Comparison of ENCODE assay signal across 46 mouse cellular contexts in the genomic region with DNA sequence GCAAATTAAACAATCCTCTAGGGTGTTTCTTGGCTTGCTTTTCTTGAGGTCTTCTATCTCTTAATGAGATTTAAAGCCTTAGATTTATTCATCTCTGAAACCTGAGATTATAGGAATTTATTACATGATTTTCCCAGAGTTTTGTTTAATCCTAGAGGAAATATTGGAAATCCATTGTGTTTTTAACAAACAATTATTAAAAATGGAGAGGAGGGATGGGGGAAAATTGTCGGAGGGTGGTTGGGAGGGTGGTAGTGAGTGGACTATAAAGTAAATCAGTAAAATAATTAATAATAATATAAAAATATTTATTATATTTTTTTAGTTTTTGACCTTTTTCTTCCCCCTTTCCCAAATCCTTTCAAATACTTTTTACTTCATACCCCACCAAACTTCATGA. TPM values are rescaled to one million over a fixed set of nuclear protein-coding genes. Genes with fewer than 3 reads are reported as not detected.
"Had no signal": no experiment of that assay in that cellular context is flagged by ENCODE, and none has a peak within 500 bp of the region (broad histone marks: within the 10 kb centered on the region; RNA-seq: fewer than 3 reads in every experiment).

A gene (minus strand): TSS at position 101 of the 400 bp plus-strand sequence.

- H3K27me3 ChIP-seq: limb, embryonic 12.5 days; limb, embryonic 13.5 days; limb, embryonic 15.5 days; liver, embryonic 12.5 days; liver, embryonic 13.5 days; liver, embryonic 15.5 days; lung, embryonic 15.5 days; megakaryocyte, embryonic 14.5 days; midbrain, embryonic 12.5 days; midbrain, embryonic 13.5 days; midbrain, embryonic 15.5 days; neural tube, embryonic 12.5 days had no signal

- H3K4me3 ChIP-seq: limb, embryonic 10.5 days; limb, embryonic 12.5 days; limb, embryonic 13.5 days; limb, embryonic 15.5 days; liver, embryonic 12.5 days; liver, embryonic 13.5 days; liver, embryonic 15.5 days; lung, embryonic 15.5 days; megakaryocyte, embryonic 14.5 days; midbrain, embryonic 10.5 days; midbrain, embryonic 12.5 days; midbrain, embryonic 13.5 days; midbrain, embryonic 15.5 days; myocyte; neural tube, embryonic 12.5 days had no signal

- ATAC-seq: liver, embryonic 12.5 days; liver, postnatal 0 days; lung, postnatal 0 days; midbrain, embryonic 13.5 days; midbrain, embryonic 15.5 days; midbrain, embryonic 16.5 days had no signal

- H3K4me1 ChIP-seq: limb, embryonic 10.5 days; limb, embryonic 12.5 days; limb, embryonic 13.5 days; limb, embryonic 15.5 days; liver, embryonic 12.5 days; liver, embryonic 13.5 days; liver, embryonic 15.5 days; lung, embryonic 15.5 days; midbrain, embryonic 10.5 days; midbrain, embryonic 12.5 days; midbrain, embryonic 13.5 days; midbrain, embryonic 15.5 days; neural tube, embryonic 12.5 days had no signal

- H3K9me3 ChIP-seq: limb, embryonic 10.5 days; limb, embryonic 12.5 days; limb, embryonic 13.5 days; limb, embryonic 15.5 days; liver, embryonic 12.5 days; liver, embryonic 13.5 days; liver, embryonic 15.5 days; lung, embryonic 15.5 days; megakaryocyte, embryonic 14.5 days; midbrain, embryonic 10.5 days; midbrain, embryonic 12.5 days; midbrain, embryonic 15.5 days had no signal

- H3K4me2 ChIP-seq: limb, embryonic 12.5 days; limb, embryonic 13.5 days; limb, embryonic 15.5 days; liver, embryonic 11.5 days; liver, embryonic 12.5 days; liver, embryonic 13.5 days; liver, embryonic 15.5 days; lung, embryonic 14.5 days; lung, embryonic 15.5 days; midbrain, embryonic 11.5 days; midbrain, embryonic 12.5 days; midbrain, embryonic 13.5 days; midbrain, embryonic 15.5 days; neural tube, embryonic 12.5 days had no signal

- H3K27ac ChIP-seq: limb, embryonic 10.5 days; limb, embryonic 12.5 days; limb, embryonic 13.5 days; limb, embryonic 15.5 days; liver, embryonic 12.5 days; liver, embryonic 13.5 days; liver, embryonic 14.5 days; liver, embryonic 15.5 days; lung, embryonic 15.5 days; macrophage; midbrain, embryonic 10.5 days; midbrain, embryonic 12.5 days; midbrain, embryonic 13.5 days; midbrain, embryonic 15.5 days; neural tube, embryonic 12.5 days had no signal

- DNase-seq: left cerebral cortex, postnatal 4 days; liver; liver, embryonic 13.5 days; liver, postnatal 0 days; lung, adult 18-20 months; lung, adult 2 months; lung, embryonic 14.5 days; lung, postnatal 10 days; lung, postnatal 14 days; lung, postnatal 36 days; lung, postnatal 4 days; midbrain, embryonic 14.5 days had no signal

- H3K9ac ChIP-seq: limb, embryonic 12.5 days; limb, embryonic 13.5 days; limb, embryonic 15.5 days; liver, embryonic 12.5 days; liver, embryonic 13.5 days; liver, embryonic 14.5 days; liver, embryonic 15.5 days; liver, postnatal 0 days; lung, embryonic 14.5 days; lung, embryonic 15.5 days; midbrain, embryonic 12.5 days; midbrain, embryonic 13.5 days; midbrain, embryonic 15.5 days; neural tube, embryonic 12.5 days had no signal

- H3K36me3 ChIP-seq: limb, embryonic 10.5 days; limb, embryonic 12.5 days; limb, embryonic 13.5 days; limb, embryonic 15.5 days; liver, embryonic 12.5 days; liver, embryonic 13.5 days; liver, embryonic 15.5 days; lung, embryonic 15.5 days; midbrain, embryonic 10.5 days; midbrain, embryonic 12.5 days; midbrain, embryonic 13.5 days; midbrain, embryonic 15.5 days; neural tube, embryonic 12.5 days had no signal

RNA-seq across cellular contexts. Expression of the gene that starts here (rescaled TPM):
- total RNA-seq: left cerebral cortex, postnatal 10 days; left cerebral cortex, postnatal 14 days; left cerebral cortex, postnatal 25 days; left cerebral cortex, postnatal 36 days; left cerebral cortex, postnatal 4 days; liver, adult 2 months; megakaryocyte progenitor cell, adult 5-6 weeks; megakaryocyte-erythroid progenitor cell, adult 5-6 weeks; midbrain, postnatal 0 days; monocyte, adult 5-6 weeks had no signal
- polyA plus RNA-seq: limb, embryonic 10.5 days; limb, embryonic 11.5 days; limb, embryonic 12.5 days; limb, embryonic 13.5 days; limb, embryonic 14.5 days; limb, embryonic 15.5 days; liver, adult 2 months; liver, embryonic 11.5 days; liver, embryonic 12.5 days; liver, embryonic 13.5 days; liver, embryonic 14.5 days; liver, embryonic 15.5 days; liver, embryonic 16.5 days; liver, postnatal 0 days; lung, adult 2 months; lung, embryonic 14.5 days; lung, embryonic 15.5 days; lung, embryonic 16.5 days; lung, postnatal 0 days; macrophage; midbrain, embryonic 10.5 days; midbrain, embryonic 11.5 days; midbrain, embryonic 12.5 days; midbrain, embryonic 13.5 days; midbrain, embryonic 14.5 days; midbrain, embryonic 15.5 days; midbrain, embryonic 16.5 days; midbrain, postnatal 0 days; myocyte; neural tube, embryonic 11.5 days; neural tube, embryonic 12.5 days had no signal
